Comparison of ENCODE assay signal across 8 mouse cellular contexts in genomic region chr11:11684930-11685852, GRCm38 (mm10). TPM values are rescaled to one million over a fixed set of nuclear protein-coding genes. Genes with fewer than 3 reads are reported as not detected.
DNase-seq lines count a peak whose midpoint lies in the region; ATAC-seq lines count a peak whose summit lies in the region.

Gene Ikzf1 (plus strand): TSS chr11:11685003.

- H3K9me3 ChIP-seq in forebrain, embryonic 10.5 days = no peaks in the 10 kb centered on the region

- peak within 1 kb of the TSS; percentile 85 for H3K27ac ChIP-seq in forebrain, embryonic 10.5 days

- 2% methylated on average over 98 of the region's 100 CpGs for WGBS in forebrain, embryonic 10.5 days

- H3K36me3 ChIP-seq in forebrain, embryonic 10.5 days (replicated peaks) = no peaks in the 10 kb centered on the region

- H3K27me3 ChIP-seq in forebrain, embryonic 10.5 days (ENCODE audit: poor library complexity, severe bottlenecking) = peaks cover 74% of the 10 kb centered on the region

- peaks cover 21% of the 10 kb centered on the region for H3K4me1 ChIP-seq in forebrain, embryonic 10.5 days

- ATAC-seq in monocyte, adult 5-6 weeks (replicated peaks; ENCODE audit: insufficient number of reproducible peaks, low FRiP score, low TSS enrichment, poor library complexity, severe bottlenecking) = 0 out of 2 replicates have a peak, but pooled peaks have one; percentile 5

- peak within 1 kb of the TSS; percentile 77 for H3K4me3 ChIP-seq in forebrain, embryonic 10.5 days

- DNase-seq in adrenal gland, postnatal 14 days = peak; percentile 27
- no peak for DNase-seq in adrenal gland, adult 18-20 months (ENCODE audit: low spot score in 2 of 2)
- DNase-seq in ES-CJ7 (ENCODE audit: low read depth, low spot score) = peak; percentile 82
- peak; percentile 44 for DNase-seq in forebrain, embryonic 10.5 days (ENCODE audit: extremely low spot score, low spot score)
- DNase-seq in kidney, postnatal 4 days = peak; percentile 11 to 14
- DNase-seq in ovary, postnatal 10 days (ENCODE audit: low spot score) = no peak
- DNase-seq in cerebellum, postnatal 10 days = no peak

RNA-seq across cellular contexts. Expression of gene Ikzf1, which starts in this region (rescaled TPM):
- 6.3 and 23.4 TPM in 2 replicates for total RNA-seq in adrenal gland, postnatal 14 days (2021)
- 1 to 10 TPM; 2.6 to 3.9 TPM for total RNA-seq in adrenal gland, adult 18-20 months (2021)
- polyA plus RNA-seq in forebrain, embryonic 10.5 days (2016; fragmentation: Nextera tagmentation; extraction: Ambion mirVana) = 3.0 and 4.2 TPM in 2 replicates
- 137 to 339 TPM (median 177 TPM) in 3 replicates for total RNA-seq in monocyte, adult 5-6 weeks (2017)

Comparison
In these comparisons a context has a peak if more than half of its experiments do, and no peak if none do; other contexts are left out.
1. DNase-seq: peak in adrenal gland, postnatal 14 days (single experiment), ES-CJ7 (single experiment), forebrain, embryonic 10.5 days (single experiment) and kidney, postnatal 4 days (2 of 2); none in adrenal gland, adult 18-20 months (0 of 2), ovary, postnatal 10 days (single experiment) and cerebellum, postnatal 10 days (0 of 2).